Mouse (Mus musculus): Measurements from ENCODE around the gene Gm1140. TPM values are rescaled to one million over a fixed set of nuclear protein-coding genes. Genes with fewer than 3 reads are reported as not detected.
"Not testable (repeated sequence)": the region's sequence is repeated elsewhere in the genome, so short reads cannot be mapped to it uniquely, and the experiment has no call there.

The Gm1140 gene
- total RNA-seq (2014; rRNA removed) (not detected in 2 replicates), polyA plus RNA-seq (2015; fragmentation: Nextera tagmentation; extraction: Ambion mirVana) (not detected in 2 replicates)

DNA sequence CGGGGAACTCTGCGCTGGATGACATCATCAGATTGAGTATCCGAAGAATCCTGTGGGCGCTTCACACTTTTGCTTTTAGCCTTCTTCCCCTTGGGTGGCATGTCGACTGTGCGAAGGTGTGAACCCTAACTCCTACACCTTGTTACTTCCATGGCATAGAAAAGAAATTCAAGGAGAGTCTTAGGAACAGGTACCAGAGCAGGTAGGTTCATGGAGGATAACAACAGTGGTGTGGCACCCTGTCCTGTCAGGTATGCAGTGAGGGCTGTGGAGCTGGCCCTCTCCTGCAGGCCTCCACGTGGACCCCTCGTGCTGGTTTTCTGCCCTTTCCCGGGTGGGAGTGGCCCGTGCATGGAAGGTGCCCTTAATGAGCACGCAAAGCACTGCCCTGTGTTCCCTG lies at the start of gene Gm1140:
Gene Gm1140, minus strand, starts transcription at position 101 of the 400 bp plus-strand sequence.
- ATAC-seq: not testable (repeated sequence)
- WGBS: 75% methylated on average over 1 of the region's 11 CpGs

GRCm38 (mm10) chrX:67695398-67695797 lies 2.0 kb upstream of the Gm1140 start, which contains the start of gene Gm14692:
Gene Gm14692 (plus strand): TSS chrX:67695698.
- H3K9me3 ChIP-seq (ENCODE audit: low read length); H3K4me2 ChIP-seq (ENCODE audit: low read depth, low read length); H3K4me1 ChIP-seq (ENCODE audit: insufficient read depth, low read length); H3K36me3 ChIP-seq (ENCODE audit: insufficient read depth, low read length); H3K27me3 ChIP-seq (ENCODE audit: insufficient read depth, low read length); H3K27ac ChIP-seq; DNase-seq (ENCODE audit: low spot score); H3K4me3 ChIP-seq (ENCODE audit: low read length); ATAC-seq; H3K9ac ChIP-seq (replicated peaks; ENCODE audit: low read length): not testable (repeated sequence)
- WGBS: 95% methylated on average over 5 of the region's 10 CpGs

More for the DNA sequence above, at the start of gene Gm1140:
- not testable (repeated sequence) for H3K27ac ChIP-seq; H3K4me1 ChIP-seq (ENCODE audit: insufficient read depth, low read length); H3K9ac ChIP-seq (replicated peaks; ENCODE audit: low read length); H3K36me3 ChIP-seq (ENCODE audit: insufficient read depth, low read length); H3K9me3 ChIP-seq (ENCODE audit: low read length); H3K4me2 ChIP-seq (ENCODE audit: low read depth, low read length); H3K4me3 ChIP-seq (ENCODE audit: low read length); H3K27me3 ChIP-seq (ENCODE audit: insufficient read depth, low read length); DNase-seq (ENCODE audit: low spot score)

Other genes with a start within 250 kb of the Gm1140 start
- not detected in 2 replicates for gene Gm14692, start 2.1 kb upstream of the Gm1140 start, total RNA-seq (2014; rRNA removed)
- gene Gm14692, start 2.1 kb upstream of the Gm1140 start, polyA plus RNA-seq (2015; fragmentation: Nextera tagmentation; extraction: Ambion mirVana): not detected in 2 replicates
- gene 4933436I01Rik, start 227.9 kb upstream of the Gm1140 start, total RNA-seq (2014; rRNA removed): not detected in 2 replicates
- gene 4933436I01Rik, start 227.9 kb upstream of the Gm1140 start, polyA plus RNA-seq (2015; fragmentation: Nextera tagmentation; extraction: Ambion mirVana): not detected in 2 replicates

Measured in hindbrain, postnatal 0 days (tissue).